In the genomic region with DNA sequence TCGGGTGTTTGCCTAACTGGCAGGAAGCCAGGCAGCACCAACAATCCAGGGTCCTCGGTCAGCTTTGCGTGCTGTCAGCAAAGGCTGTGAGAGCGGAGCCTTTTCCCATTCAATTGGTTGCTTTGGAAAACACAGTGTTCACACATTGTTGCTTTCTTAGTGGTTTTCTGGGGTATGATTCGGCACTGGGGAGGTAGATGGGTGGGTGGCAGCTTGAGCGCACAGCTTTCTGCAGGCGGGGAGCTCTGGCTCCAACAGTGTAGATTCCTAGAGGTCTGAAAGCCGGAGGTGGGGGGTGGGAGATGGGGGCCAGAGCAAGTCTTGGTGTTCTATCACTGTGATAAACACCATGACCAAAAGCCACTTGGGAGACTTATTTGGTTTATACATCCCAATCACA, we compare ENCODE assay signal across 17 mouse cellular contexts.
"Had no signal": no experiment of that assay in that cellular context is flagged by ENCODE, and none has a peak within 500 bp of the region (broad histone marks: within the 10 kb centered on the region; RNA-seq: fewer than 3 reads in every experiment).

No protein-coding gene starts in this region.

- H3K27ac ChIP-seq: liver, embryonic 13.5 days; liver, embryonic 15.5 days; lung, embryonic 15.5 days; macrophage; midbrain, embryonic 13.5 days; midbrain, embryonic 15.5 days; neural tube, embryonic 12.5 days; stomach, embryonic 15.5 days; stomach, postnatal 0 days had no signal

- H3K4me3 ChIP-seq: liver, embryonic 13.5 days; liver, embryonic 15.5 days; lung, embryonic 15.5 days; megakaryocyte, embryonic 14.5 days; midbrain, embryonic 13.5 days; midbrain, embryonic 15.5 days; neural tube, embryonic 12.5 days; stomach, embryonic 15.5 days had no signal

- H3K4me1 ChIP-seq: liver, embryonic 13.5 days; liver, embryonic 15.5 days; megakaryocyte, embryonic 14.5 days; midbrain, embryonic 13.5 days; midbrain, embryonic 15.5 days; neural tube, embryonic 12.5 days; stomach, embryonic 15.5 days had no signal

- H3K27me3 ChIP-seq: liver, embryonic 13.5 days; liver, embryonic 15.5 days; lung, embryonic 15.5 days; megakaryocyte, embryonic 14.5 days; midbrain, embryonic 15.5 days; stomach, embryonic 15.5 days had no signal

- H3K36me3 ChIP-seq: lung, embryonic 15.5 days; midbrain, embryonic 13.5 days; midbrain, embryonic 15.5 days; neural tube, embryonic 12.5 days; stomach, embryonic 15.5 days had no signal

- DNase-seq: liver, embryonic 13.5 days; liver, postnatal 0 days; lung, postnatal 14 days; lung, postnatal 36 days; right cerebral cortex, postnatal 14 days; thymus, adult 2 months; thymus, postnatal 25 days; thymus, postnatal 4 days had no signal
